Mouse (Mus musculus) neutrophil, adult 5-6 weeks (primary cell): ENCODE measurements around the gene Mrpl48. TPM values are rescaled to one million over a fixed set of nuclear protein-coding genes. Genes with fewer than 3 reads are reported as not detected.
A peak's percentile ranks its signal among the peaks of the same experiment; 100 is the strongest.

Source experiments
- ATAC-seq: fragments of 151-379, 151-347 bp; 2 replicates; pipeline ENCODE4 v1.8.0; 2017; ENCODE audit warnings: mild to moderate bottlenecking, moderate TSS enrichment; ENCODE audit not compliant: insufficient number of reproducible peaks, poor library complexity, low FRiP score, severe bottlenecking; ENCODE audit errors: extremely low read depth
- total RNA-seq: library from RNA; stranded (forward); fragments of 200-1000 nt; gene quantifications from 2 replicates; pipeline ENCODE4 v1.2.3, GENCODE M21; 2017

Gene Mrpl48
- 30.7 and 31.6 TPM in 2 replicates for total RNA-seq

- no peak for ATAC-seq
Measured at GRCm38 (mm10) chr7:100608130-100608741, at the start of gene Mrpl48. TSS of gene Mrpl48 (minus strand) at chr7:100608301.

GRCm38 (mm10) chr7:100656739-100657138, 48.6 kb upstream of the Mrpl48 start:
- no peak for ATAC-seq

- no peak for ATAC-seq
Measured at GRCm38 (mm10) chr7:100654441-100654840, 46.3 kb upstream of the Mrpl48 start.

- ATAC-seq, result no peak
Measured at GRCm38 (mm10) chr7:100653480-100654266, 45.6 kb upstream of the Mrpl48 start.

GRCm38 (mm10) chr7:100651011-100651410, 42.9 kb upstream of the Mrpl48 start:
- ATAC-seq, result no peak

GRCm38 (mm10) chr7:100650421-100650820, 42.3 kb upstream of the Mrpl48 start:
- ATAC-seq, result no peak

GRCm38 (mm10) chr7:100649826-100650225, 41.7 kb upstream of the Mrpl48 start:
- no peak for ATAC-seq

GRCm38 (mm10) chr7:100649095-100649494, 41.0 kb upstream of the Mrpl48 start:
- no peak for ATAC-seq

GRCm38 (mm10) chr7:100645147-100645546, 37.0 kb upstream of the Mrpl48 start:
- ATAC-seq, result no peak

GRCm38 (mm10) chr7:100642413-100642812, 34.3 kb upstream of the Mrpl48 start:
- ATAC-seq, result no peak

- no peak for ATAC-seq
Measured at GRCm38 (mm10) chr7:100637657-100638056, 29.6 kb upstream of the Mrpl48 start.

- ATAC-seq, result no peak
Measured at GRCm38 (mm10) chr7:100624538-100624937, 16.4 kb upstream of the Mrpl48 start.

GRCm38 (mm10) chr7:100622277-100622676, 14.2 kb upstream of the Mrpl48 start:
- peak; percentile 70; the same call in 1 of the 2 replicates for ATAC-seq

GRCm38 (mm10) chr7:100616121-100616857, 8.2 kb upstream of the Mrpl48 start:
- ATAC-seq, result no peak

GRCm38 (mm10) chr7:100608910-100609309, 809 bp upstream of the Mrpl48 start:
- no peak for ATAC-seq

GRCm38 (mm10) chr7:100607214-100608129, 629 bp downstream of the Mrpl48 start, which contains the start of gene Rab6a:
TSS of gene Rab6a (plus strand) at chr7:100607410.
- peak; percentile 95 for ATAC-seq

- no peak for ATAC-seq
Measured at GRCm38 (mm10) chr7:100600211-100600610, 7.9 kb downstream of the Mrpl48 start.

GRCm38 (mm10) chr7:100593349-100593748, 14.8 kb downstream of the Mrpl48 start:
- no peak for ATAC-seq

GRCm38 (mm10) chr7:100591522-100591852, 16.6 kb downstream of the Mrpl48 start:
- no peak for ATAC-seq
